Mouse (Mus musculus): ENCODE measurements around the gene Dmtf1. TPM values are rescaled to one million over a fixed set of nuclear protein-coding genes. Genes with fewer than 3 reads are reported as not detected.
A peak's percentile ranks its signal among the peaks of the same experiment; 100 is the strongest.

Dmtf1 gene
- total RNA-seq, 2 experiments from 2014 or later = 53.8 to 58.0 TPM

- DNase-seq = no peak
Measured at GRCm38 (mm10) chr5:9107296-9108089, 54.1 kb downstream of the Dmtf1 start.

- no peak for DNase-seq
Measured at GRCm38 (mm10) chr5:9106806-9107205, 54.8 kb downstream of the Dmtf1 start.

GRCm38 (mm10) chr5:9103958-9104357 lies 57.6 kb downstream of the Dmtf1 start:
- no peak for DNase-seq

GRCm38 (mm10) chr5:9102696-9103095 lies 58.9 kb downstream of the Dmtf1 start:
- no peak for DNase-seq

GRCm38 (mm10) chr5:9100849-9101801 lies 60.5 kb downstream of the Dmtf1 start:
- DNase-seq = peak in 1 of 2 experiments; percentile 17

GRCm38 (mm10) chr5:9100207-9100848 lies 61.2 kb downstream of the Dmtf1 start, which contains the start of gene Tmem243:
Gene Tmem243, plus strand, starts transcription at chr5:9100668.
- peak; percentile 84 to 88 for DNase-seq

GRCm38 (mm10) chr5:9093490-9093889 lies 68.1 kb downstream of the Dmtf1 start:
- no peak for DNase-seq

GRCm38 (mm10) chr5:9092716-9093115 lies 68.9 kb downstream of the Dmtf1 start:
- no peak for DNase-seq

GRCm38 (mm10) chr5:9090493-9091106 lies 71.0 kb downstream of the Dmtf1 start:
- no peak for DNase-seq

GRCm38 (mm10) chr5:9086924-9087719 lies 74.5 kb downstream of the Dmtf1 start:
- no peak for DNase-seq

- no peak for DNase-seq
Measured at GRCm38 (mm10) chr5:9079773-9080501, 81.6 kb downstream of the Dmtf1 start.

GRCm38 (mm10) chr5:9073177-9073854 lies 88.3 kb downstream of the Dmtf1 start:
- DNase-seq = no peak

- DNase-seq = no peak
Measured at GRCm38 (mm10) chr5:9071360-9071759, 90.2 kb downstream of the Dmtf1 start.

- DNase-seq = no peak
Measured at GRCm38 (mm10) chr5:9069599-9070209, 91.9 kb downstream of the Dmtf1 start.

- peak; percentile 47 for DNase-seq
Measured at GRCm38 (mm10) chr5:9068886-9069285, 92.7 kb downstream of the Dmtf1 start.

Data from layer of hippocampus, postnatal 36 days (tissue).